ENCODE assay signal across 10 mouse cellular contexts in genomic region chr8:110703460-110704061, GRCm38 (mm10). TPM values are rescaled to one million over a fixed set of nuclear protein-coding genes. Genes with fewer than 3 reads are reported as not detected.
DNase-seq lines count a peak whose midpoint lies in the region; ATAC-seq and TF ChIP-seq lines count a peak whose summit lies in the region.
"Had no signal": no experiment of that assay in that cellular context is flagged by ENCODE, and none has a peak within 500 bp of the region (broad histone marks: within the 10 kb centered on the region; RNA-seq: fewer than 3 reads in every experiment).

No protein-coding gene starts in this region.

- H3K9ac ChIP-seq in heart, embryonic 12.5 days, result peak overlapping the region; percentile 10; the same call in 1 of the 2 replicates
- H3K9ac ChIP-seq in intestine, embryonic 16.5 days (ENCODE audit: low read depth, low read length), result no peak overlapping the region; the same call in 1 of the 2 replicates

- H3K36me3 ChIP-seq in heart, embryonic 12.5 days, result 0 out of 2 replicates have a peak, but pooled peaks cover 3% of the 10 kb centered on the region
- H3K36me3 ChIP-seq in intestine, embryonic 16.5 days (ENCODE audit: control insufficient read depth, insufficient read depth, low read length), result no peaks in the 10 kb centered on the region
- no peaks in the 10 kb centered on the region for H3K36me3 ChIP-seq in thymus, adult 2 months (ENCODE audit: control insufficient read depth, insufficient read depth, low read length)

- DNase-seq in heart, adult 9 months (ENCODE audit: low spot score in 2 of 2), result no peak
- DNase-seq in CD4-positive, CD25-positive, alpha-beta regulatory T cell, adult 2 months (ENCODE audit: low read depth, low spot score), result peak; percentile 36
- DNase-seq in urinary bladder, postnatal 36 days (ENCODE audit: low spot score in 2 of 2), result no peak
- no peak for DNase-seq in right cerebral cortex, adult 2 months (ENCODE audit: low spot score in 2 of 2)
- DNase-seq in thymus, adult 2 months, result no peak
- DNase-seq: layer of hippocampus, postnatal 36 days; midbrain, embryonic 14.5 days had no signal

- 32% methylated on average over 9 of the region's 9 CpGs for WGBS in heart, embryonic 12.5 days
- WGBS in intestine, embryonic 16.5 days, result 65% methylated on average over 9 of the region's 9 CpGs
- 85% methylated on average over 9 of the region's 9 CpGs for WGBS in thymus, adult 2 months

- H3K9me3 ChIP-seq in heart, embryonic 12.5 days (replicated peaks), result no peaks in the 10 kb centered on the region
- H3K9me3 ChIP-seq in intestine, embryonic 16.5 days (ENCODE audit: control insufficient read depth, low read length), result no peaks in the 10 kb centered on the region

- no peak overlapping the region for H3K4me3 ChIP-seq in heart, embryonic 12.5 days
- H3K4me3 ChIP-seq in cortical plate, adult 2 months (ENCODE audit: insufficient read depth, low read length), result no peak overlapping the region
- H3K4me3 ChIP-seq in intestine, embryonic 16.5 days (ENCODE audit: low read length), result no peak overlapping the region
- H3K4me3 ChIP-seq in thymus, adult 2 months (ENCODE audit: control insufficient read depth, insufficient read depth, low read length), result no peak overlapping the region

- peak overlapping the region; percentile 57 for H3K27ac ChIP-seq in heart, embryonic 12.5 days (ENCODE audit: poor library complexity, severe bottlenecking)
- 0 out of 2 replicates have a peak overlapping the region, but pooled peaks have one; percentile 38 for H3K27ac ChIP-seq in cortical plate, adult 2 months (ENCODE audit: insufficient read depth, low read length)
- peak overlapping the region; percentile 73 for H3K27ac ChIP-seq in intestine, embryonic 16.5 days (ENCODE audit: low read length)
- H3K27ac ChIP-seq in thymus, adult 2 months (ENCODE audit: control insufficient read depth, insufficient read depth, low read length), result no peak overlapping the region; the same call in 1 of the 2 replicates

- no peaks in the 10 kb centered on the region for H3K27me3 ChIP-seq in heart, embryonic 12.5 days (replicated peaks)
- no peaks in the 10 kb centered on the region for H3K27me3 ChIP-seq in intestine, embryonic 16.5 days (replicated peaks; ENCODE audit: control insufficient read depth, insufficient read depth, low read length)
- H3K27me3 ChIP-seq in thymus, adult 2 months (ENCODE audit: control insufficient read depth, insufficient read depth, low read length), result no peaks in the 10 kb centered on the region

- H3K4me1 ChIP-seq in heart, embryonic 12.5 days (replicated peaks), result peaks cover 61% of the 10 kb centered on the region
- peaks cover 13% of the 10 kb centered on the region for H3K4me1 ChIP-seq in cortical plate, adult 2 months (ENCODE audit: control insufficient read depth, insufficient read depth, low read length)
- peaks cover 19% of the 10 kb centered on the region for H3K4me1 ChIP-seq in intestine, embryonic 16.5 days (ENCODE audit: control insufficient read depth, insufficient read depth, low read length)
- H3K4me1 ChIP-seq in thymus, adult 2 months (replicated peaks; ENCODE audit: control insufficient read depth, insufficient read depth, low read length), result no peaks in the 10 kb centered on the region; the same call in 1 of the 2 replicates

- no peak for TF ChIP-seq POLR2A in cortical plate, adult 2 months (IDR thresholded peaks at IDR 0.05; ENCODE audit: extremely low read depth, insufficient read depth, low read length)
- no peak for TF ChIP-seq POLR2A in thymus, adult 2 months (IDR thresholded peaks at IDR 0.05; ENCODE audit: control insufficient read depth, extremely low read depth, insufficient read depth, low read length, poor library complexity)

- no peak overlapping the region for H3K4me2 ChIP-seq in heart, embryonic 12.5 days
- H3K4me2 ChIP-seq in intestine, embryonic 16.5 days (ENCODE audit: low read depth, low read length), result no peak overlapping the region

- TF ChIP-seq CTCF in cortical plate, adult 2 months (IDR thresholded peaks at IDR 0.05; ENCODE audit: extremely low read depth, insufficient read depth, low read length), result no peak
- TF ChIP-seq CTCF in thymus, adult 2 months (IDR thresholded peaks at IDR 0.05; ENCODE audit: borderline replicate concordance, control insufficient read depth, extremely low read depth, insufficient read depth, low read length, poor library complexity), result no peak

- ATAC-seq in heart, embryonic 12.5 days (ENCODE audit: insufficient number of reproducible peaks, low FRiP score), result no peak
- ATAC-seq in intestine, embryonic 16.5 days, result no peak

RNA-seq across cellular contexts. Expression of gene Mtss1l, which starts 17.7 kb away (rescaled TPM):
- 12.9 and 14.3 TPM in 2 replicates for polyA plus RNA-seq in heart, embryonic 12.5 days (2016; fragmentation: Nextera tagmentation; extraction: Ambion mirVana)
- polyA plus RNA-seq in cortical plate, adult 2 months (2012; rRNA removed), result 156 and 161 TPM in 2 replicates
- polyA plus RNA-seq in intestine, embryonic 16.5 days (2015; fragmentation: Nextera tagmentation; extraction: Ambion mirVana), result 3.3 and 4.0 TPM in 2 replicates
- 38.7 and 43.6 TPM in 2 replicates for polyA plus RNA-seq in thymus, adult 2 months (2012; rRNA removed)
